Mouse (Mus musculus) cortical plate, adult 2 months (tissue): Measurements from ENCODE around the gene Rrm1.

Experiments
- CTCF ChIP-seq: fragments of 200-500 bp; IDR thresholded peaks from 2 replicates; pipeline ENCODE4 v1.5.1; 2011; ENCODE audit warnings: mild to moderate bottlenecking, control low read depth, low read length; ENCODE audit not compliant: insufficient read depth; ENCODE audit errors: extremely low read depth
- POLR2A ChIP-seq: fragments of 200-500 bp; IDR thresholded peaks from 2 replicates; pipeline ENCODE4 v1.6.1; 2011; ENCODE audit warnings: mild to moderate bottlenecking, low read length, control low read depth; ENCODE audit not compliant: insufficient read depth; ENCODE audit errors: extremely low read depth

DNA sequence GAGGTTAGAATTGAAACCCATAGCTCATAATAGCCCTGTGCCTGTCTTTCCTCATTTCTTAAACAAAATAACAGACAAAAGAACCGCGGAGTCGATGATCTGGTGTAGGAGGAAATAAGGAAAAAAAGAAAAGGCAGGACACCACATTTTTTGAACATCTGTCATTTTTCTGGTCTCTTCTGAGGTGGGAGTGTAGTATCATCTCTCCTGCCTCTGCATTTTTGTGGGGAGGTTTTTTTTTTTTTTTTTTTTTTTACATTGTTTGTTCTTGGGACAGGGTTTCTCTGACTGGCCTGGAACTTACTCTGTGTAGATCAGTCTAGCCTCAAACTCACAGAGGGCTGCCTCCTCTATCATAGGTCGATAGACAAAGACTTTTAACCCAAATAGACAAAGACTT, 937 bp downstream of the Rrm1 start:
- no peak for TF ChIP-seq POLR2A
- TF ChIP-seq CTCF: no peak
